Mouse (Mus musculus) small intestine, adult 2 months (tissue): Measurements from ENCODE around the gene Olfr691.

Experiments
- CTCF ChIP-seq: fragments of 200-500 bp; IDR thresholded peaks from 2 replicates; pipeline ENCODE4 v1.5.1; 2012; ENCODE audit warnings: low read depth, mild to moderate bottlenecking, control low read depth, inconsistent platforms, low read length, moderate library complexity, mixed read lengths; ENCODE audit not compliant: insufficient replicate concordance, insufficient read length; ENCODE audit errors: extremely low read depth
- POLR2A ChIP-seq: fragments of 200-500 bp; IDR thresholded peaks from 2 replicates; pipeline ENCODE4 v1.6.1; 2012; ENCODE audit warnings: low read depth, mild to moderate bottlenecking, control low read depth, inconsistent platforms, low read length, moderate library complexity

- no peak for TF ChIP-seq CTCF
- TF ChIP-seq POLR2A: no peak
Observed at GRCm38 (mm10) chr7:105380329-105380728, 38.3 kb upstream of the Olfr691 start.
